Mouse (Mus musculus) lung, adult 18-20 months (tissue): ENCODE results near the gene Emd.
"Not testable (repeated sequence)": the region's sequence is repeated elsewhere in the genome, so short reads cannot be mapped to it uniquely, and the experiment has no call there.

Experiments
- DNase-seq, 2 experiments: peaks; one replicate each; pipeline ENCODE4 v3.0.0; 2022; ENCODE audit warnings: mixed read lengths in 2 of 2

Gene Emd

DNA sequence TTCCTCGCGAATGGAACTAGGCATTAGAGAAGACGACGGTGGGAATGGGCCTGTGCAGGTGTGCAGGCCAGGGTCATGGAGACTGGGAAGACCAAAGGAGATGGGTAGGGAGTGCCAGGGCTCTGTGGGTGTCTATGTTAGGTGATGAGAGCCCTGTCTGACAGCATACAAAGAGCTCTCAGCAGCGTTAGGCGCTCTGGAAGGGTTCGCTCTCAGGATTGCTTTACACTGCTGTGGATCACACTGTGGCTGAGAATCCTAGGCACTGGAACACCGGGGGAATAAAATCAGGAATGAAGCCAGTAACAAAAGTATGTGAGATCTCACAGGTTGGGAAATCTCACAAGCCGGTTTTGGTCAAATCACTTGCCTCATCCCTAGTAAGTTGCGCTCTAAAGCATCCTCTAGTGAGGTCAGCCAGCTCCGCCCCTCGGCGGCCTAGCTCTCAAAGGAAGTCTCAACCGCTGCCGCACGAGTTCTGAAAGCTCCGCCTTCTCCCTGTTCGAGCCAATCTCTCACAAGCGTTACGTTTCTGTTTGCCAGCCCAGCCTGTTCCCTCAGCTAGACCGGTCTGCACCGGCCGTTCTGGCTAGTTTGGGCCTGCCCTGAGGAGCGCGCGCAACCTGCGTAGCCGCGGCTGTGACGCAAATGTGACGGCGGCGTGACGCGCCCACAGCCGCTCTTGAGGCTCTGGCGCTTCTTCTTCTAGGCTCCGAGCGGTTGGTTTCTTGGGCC is at the start of gene Emd:
TSS of gene Emd (plus strand) at position 535 of the 735 bp plus-strand sequence.
- DNase-seq = peak; percentile 94 to 96

DNA sequence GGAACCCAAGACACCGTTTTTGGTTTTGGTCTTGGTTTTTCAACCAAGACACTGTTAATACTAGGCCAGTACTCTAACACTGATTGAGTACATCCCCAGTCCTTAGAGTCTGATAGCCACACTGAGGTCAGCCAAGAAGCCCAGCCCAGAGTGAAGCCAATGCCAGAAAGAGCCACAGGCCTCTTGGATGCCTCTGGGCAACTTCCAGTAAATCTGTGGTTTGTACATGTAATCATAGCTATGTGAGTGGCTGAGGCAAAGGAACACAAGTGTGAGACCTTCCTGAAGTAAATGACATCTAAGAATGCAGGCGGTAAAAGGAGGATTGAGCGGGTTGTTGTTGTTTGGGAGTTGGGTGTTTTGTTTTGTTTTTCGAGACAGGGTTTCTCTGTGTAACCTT is 36.0 kb upstream of the Emd start:
- DNase-seq = no peak

DNA sequence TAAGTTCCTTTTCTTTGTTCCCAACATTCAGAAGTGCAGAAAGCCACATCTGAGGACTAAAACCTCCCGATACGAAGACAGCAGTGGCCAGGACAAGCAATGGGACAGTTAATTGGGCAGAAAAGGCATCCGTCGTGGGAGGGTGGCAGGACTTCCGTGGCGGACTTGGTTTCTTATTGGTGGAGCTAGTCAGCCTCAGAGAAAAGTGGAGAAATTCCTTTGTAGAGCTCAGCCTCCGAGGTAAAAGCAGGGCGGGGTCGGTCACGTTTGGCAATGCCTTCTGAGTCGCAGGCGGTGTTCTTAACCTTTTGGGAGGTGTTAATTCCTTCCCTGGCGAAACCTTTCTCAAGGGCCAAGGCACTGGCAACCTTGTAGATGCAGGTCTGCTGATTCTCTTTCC is 35.0 kb upstream of the Emd start:
- DNase-seq = peak; percentile 30 to 52

DNA sequence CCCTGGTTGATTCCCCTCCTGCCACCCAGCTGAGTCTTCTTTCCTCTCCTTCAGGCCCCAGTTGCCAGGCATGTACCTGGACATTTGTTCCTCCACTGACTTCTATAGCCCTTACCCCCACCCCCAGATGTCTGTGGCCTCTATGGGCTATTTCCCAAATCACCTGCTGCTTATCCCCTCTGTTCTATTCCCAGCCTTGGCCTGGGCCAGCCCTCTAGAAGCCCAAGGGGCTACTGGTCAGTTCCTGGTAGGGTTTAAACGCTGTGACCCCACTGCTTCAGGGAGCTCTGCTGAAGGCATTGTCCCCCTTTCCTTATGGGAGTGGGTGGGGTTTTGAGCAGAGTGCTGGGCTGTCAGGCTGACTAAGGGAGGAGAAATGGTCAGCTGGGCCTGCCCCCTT is 34.4 kb upstream of the Emd start:
- DNase-seq = not testable (repeated sequence)

DNA sequence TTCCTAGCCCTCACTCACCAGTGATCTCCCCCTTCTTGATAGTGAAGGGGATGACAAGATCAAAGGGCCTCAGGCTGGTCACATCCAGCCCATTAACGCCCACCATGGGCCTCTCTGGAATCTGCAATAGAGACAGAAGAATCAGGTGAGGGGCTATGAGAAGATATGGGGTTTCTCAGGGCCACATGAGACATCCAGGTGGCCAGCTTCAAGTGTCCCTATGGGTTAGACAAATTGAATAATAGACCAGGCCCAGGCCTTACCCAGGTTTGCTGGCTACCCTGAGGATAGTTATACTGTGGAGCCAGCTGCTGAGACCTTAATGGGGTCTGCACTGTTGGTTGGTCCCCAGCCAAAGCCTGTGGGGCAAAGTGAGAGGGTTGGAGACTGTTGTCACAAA is 24.4 kb upstream of the Emd start:
- DNase-seq = no peak

DNA sequence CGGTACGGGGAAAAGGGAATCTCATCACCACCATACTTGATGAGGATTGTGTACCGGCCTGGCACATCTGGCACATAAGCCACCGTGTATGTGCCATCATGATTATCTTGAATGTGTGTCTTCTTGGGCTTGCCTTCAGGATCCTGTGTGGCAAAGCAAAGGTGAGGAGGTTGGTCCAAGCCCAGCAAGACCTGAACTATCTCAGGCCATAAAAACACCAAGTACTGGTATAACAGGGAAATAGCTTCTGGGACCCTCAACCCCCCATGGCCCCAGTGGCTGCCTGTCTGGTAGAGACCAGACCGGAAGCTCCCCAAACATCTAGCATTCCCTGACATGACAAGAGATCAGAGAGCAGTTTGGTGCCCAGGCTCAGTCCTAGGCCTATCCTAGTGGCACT is 21.3 kb upstream of the Emd start:
- DNase-seq = no peak

DNA sequence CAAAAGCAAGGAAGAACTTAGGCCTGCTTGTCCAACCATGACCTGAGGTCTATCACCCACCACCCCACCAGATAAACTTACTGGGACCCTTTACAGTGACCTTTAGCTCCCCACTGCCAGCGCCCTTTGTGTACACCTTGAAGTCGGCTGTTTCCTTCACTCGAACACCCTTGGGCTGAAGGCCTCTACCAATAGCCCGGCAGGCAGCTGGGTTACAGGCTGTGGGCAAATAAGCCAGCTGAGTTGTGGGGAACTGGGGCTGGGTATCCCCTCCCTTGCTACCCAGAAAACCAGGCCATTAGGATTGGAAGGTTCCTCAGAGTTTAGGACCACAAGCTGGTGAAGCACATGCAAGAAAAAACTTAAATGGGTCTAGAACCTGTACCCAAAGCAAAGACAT is 14.2 kb upstream of the Emd start:
- DNase-seq = no peak

DNA sequence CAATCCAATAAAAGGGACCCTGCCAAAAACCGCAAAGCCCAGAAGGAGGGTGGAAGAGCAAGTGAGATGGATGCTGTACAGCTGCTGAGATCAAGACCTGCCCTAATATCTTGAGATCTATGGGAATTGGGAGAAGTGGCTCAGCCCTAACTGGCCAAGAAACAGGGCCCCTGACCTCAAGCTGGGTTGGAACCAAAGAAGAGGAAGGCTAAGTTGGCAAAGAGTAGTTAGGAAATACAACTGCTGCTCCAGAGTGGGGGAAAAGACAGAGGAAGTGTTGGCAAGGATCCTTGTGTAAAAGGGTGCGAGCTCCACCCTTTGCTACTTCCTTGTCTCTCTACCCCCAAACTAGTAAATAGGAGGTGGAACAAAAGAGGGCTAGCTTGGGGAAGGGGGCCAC is 11.1 kb upstream of the Emd start:
- DNase-seq = peak; percentile 52 to 58

DNA sequence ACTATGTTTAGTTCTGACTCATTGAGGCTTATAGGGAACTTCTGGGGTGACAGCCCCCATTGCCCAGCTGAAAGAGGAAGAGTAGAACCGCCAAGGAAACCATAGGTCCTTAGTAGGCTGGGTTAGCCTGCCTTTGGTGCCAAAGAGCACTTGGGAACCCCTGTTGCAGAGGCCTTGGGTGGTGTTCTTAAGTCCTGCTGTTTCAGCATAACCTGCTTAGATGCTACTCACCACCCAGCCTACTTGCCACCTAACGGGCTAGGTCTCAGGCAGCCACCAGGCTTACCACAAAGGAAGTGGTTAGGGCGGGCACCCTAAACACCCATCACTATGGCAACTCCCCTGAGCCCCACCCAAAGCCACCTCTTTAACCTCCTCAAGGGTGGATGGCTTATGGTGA is 10.7 kb upstream of the Emd start:
- DNase-seq = peak; percentile 66 to 70

DNA sequence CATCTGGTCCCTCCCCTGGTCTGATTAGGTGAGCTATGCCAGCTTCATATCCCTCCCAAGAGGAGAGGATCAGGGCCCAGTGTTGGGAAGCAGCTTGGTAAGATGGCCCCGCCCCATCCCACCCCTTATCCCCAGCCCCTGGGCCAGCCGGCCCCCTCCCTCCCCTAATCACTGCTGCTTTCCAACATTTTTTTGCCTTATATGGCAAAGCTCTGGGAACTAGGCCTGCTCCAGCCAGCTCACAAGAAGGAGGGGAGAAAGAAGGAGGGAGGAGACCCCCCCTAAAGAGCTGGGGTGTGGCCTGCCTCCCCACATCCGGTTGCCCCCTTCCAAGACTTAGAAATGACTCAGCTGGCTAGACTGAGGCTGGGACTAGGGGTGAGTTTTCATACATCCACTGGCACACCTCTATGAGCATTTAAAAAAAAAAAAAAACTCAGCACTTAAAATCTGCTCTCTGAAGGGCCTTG is 9.8 kb upstream of the Emd start:
- DNase-seq = peak; percentile 71 to 73

DNA sequence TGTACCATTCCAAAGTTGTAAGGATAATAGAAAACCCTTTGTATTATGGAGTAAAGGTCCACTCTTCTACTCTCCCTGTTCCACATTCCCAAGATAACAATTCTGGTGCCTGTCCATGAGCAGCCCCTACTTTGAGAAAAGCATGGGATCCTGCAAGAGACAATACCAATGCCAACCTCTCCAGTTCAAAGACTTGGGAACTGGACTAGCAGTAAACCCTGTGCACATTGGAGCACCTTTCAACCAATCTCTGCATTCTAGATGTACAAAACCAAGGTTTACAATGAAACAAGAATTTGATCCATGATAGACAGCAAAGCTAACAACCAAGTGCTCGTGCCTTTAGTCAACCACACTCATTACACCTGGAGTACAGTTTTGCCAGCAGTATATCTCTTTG is 9.4 kb upstream of the Emd start:
- no peak for DNase-seq

DNA sequence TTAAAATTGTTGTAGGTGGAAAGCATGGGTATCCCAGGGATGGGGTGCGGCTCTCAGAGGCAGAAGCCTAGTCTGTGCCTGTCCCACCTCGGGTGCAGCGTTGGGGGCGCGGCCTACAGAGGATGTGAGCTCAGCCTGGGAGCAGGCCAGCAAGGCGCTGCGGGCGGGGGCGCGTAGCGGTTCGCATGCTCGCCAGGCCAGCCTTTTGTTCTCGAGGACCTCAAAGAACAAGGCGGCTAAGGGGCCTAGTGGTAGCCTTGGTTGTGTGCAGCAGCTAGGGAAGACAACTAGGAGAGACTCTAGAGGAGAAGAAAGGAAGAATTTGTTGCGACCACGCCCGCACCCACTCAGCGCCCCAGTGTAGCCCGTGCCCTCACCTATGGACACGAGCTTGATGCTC is 8.8 kb upstream of the Emd start:
- DNase-seq = peak; percentile 84 to 89

DNA sequence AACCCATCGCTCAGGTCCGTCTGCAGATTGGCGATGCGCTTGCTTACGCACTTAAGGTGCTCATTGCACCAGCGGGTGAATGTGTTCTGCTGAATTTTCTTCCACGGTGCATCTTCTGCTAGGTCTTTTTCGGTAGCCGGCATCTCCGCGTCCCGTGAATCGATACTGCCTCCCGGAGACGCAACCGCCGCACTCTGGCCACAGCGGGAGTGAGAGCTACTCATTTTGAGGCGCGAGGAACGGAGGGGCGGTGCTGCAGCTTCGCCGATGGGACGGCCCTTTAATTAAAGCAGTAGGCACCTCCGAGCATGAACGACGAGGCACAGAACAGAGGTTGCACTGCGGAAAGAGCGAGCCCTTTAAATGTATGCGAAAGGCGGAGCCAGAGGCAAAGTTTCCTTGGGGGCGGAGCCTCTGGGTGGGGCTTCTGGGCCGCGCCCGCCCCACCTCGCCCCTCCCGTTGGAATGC is 8.2 kb upstream of the Emd start:
- DNase-seq = peak; percentile 91 to 93

DNA sequence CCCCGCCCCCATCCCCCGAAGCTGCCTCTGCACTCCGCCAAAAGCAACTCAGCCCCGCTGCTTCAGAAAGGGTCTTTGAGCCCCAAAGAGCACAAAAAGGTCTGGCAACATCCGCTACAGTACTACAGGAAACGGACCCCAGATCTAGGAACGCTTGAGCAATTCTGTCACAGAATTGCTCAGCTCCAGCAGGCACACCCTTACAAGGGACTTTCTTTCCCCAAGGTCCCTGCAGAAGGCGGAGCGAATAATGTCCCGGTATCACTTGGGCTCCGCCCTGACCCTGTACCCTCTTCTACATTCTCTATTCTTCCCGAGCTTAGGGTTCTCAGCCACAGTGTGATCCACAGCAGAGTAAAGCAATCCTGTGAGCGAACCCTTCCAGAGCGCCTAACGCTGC is 7.8 kb upstream of the Emd start:
- DNase-seq = peak; percentile 55 to 68

DNA sequence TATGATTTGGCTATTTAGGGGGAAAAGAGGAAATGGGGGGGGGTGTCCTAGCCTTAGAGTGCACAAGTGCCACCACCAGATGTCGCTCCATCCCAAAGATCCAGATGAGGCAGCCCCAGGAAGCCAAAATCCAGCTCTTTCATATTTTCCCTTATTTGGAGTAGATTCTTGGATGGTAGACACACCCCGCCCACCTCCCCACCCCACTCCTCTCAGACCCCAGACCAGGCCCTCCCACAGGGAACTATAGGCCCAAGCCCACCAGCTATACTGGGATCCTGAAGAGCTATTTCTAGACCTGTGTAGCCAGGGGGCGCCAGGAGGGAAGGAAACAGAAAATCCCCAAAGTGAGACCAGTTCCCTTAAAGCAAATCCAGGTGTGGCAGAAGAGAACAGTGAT is 5.8 kb upstream of the Emd start:
- peak; percentile 57 to 70 for DNase-seq

DNA sequence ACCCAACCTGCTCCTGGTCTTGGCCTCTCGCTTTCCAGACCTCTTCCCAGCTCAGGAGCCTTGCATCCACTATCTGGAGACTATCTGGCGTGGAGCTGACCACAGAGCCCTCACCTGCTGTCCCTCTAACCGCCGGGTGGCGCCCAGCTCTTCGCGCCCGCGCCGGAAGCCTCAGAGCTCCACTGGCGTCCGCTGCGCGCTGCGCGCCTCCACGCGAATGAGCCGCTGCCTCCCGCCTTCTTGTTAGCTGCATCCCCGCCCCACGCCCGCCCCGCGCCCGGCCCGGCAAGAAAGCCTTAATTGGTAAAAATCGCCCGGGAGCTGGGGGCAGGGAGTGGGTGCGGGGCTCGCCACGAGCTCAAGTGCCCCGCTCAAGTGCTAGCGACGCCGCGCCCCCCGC is 4.9 kb upstream of the Emd start, which contains the start of gene Flna:
TSS of gene Flna (minus strand) at position 206 of the 400 bp plus-strand sequence.
- DNase-seq = peak; percentile 72 to 77

DNA sequence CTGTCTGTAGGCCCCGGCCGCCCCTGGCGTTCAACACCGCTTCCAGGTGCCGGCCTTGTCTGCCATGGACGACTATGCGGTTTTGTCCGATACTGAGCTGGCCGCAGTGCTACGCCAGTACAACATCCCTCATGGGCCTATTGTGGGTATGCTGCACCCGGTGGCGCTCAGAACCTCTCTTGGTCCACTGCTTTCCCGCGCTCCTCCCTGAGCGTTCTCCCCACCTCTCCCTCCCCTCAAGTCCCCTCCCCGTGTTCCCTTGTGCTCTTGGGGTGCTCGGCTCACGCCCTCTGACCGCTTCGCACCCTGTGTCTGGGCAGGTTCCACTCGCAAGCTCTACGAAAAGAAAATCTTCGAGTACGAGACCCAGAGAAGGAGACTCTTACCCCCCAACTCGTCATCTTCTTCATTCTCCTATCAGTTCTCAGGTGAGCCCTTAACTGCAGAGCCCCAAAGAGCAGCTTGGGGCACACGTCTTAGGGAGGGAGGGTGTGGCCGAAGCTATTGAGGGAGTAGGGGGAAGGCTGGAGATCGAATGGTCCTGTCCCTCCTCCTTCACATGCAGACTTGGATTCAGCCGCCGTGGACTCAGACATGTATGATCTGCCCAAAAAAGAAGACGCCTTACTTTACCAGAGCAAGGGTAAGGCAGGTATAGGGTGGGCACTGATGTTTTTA is 540 bp downstream of the Emd start:
- no peak for DNase-seq

DNA sequence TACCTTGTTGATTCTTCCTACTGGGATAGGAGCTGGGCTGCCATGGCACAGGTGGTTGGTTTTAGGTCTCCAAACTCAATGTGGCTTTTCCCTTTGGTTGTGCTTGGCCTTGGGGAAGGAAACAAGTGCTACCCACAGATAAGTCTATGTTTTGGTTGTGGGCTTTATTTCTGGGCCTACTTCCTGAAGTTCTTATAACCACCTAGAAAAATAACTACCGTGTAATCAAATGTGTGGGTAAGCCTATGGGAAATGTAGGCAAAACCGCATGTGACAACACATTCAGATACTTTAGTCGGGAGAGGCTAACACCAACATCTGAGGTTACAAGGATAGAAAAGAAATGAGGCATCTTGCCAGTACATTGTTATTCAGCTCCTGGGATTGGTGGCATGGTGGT is 3.3 kb downstream of the Emd start:
- DNase-seq = no peak

DNA sequence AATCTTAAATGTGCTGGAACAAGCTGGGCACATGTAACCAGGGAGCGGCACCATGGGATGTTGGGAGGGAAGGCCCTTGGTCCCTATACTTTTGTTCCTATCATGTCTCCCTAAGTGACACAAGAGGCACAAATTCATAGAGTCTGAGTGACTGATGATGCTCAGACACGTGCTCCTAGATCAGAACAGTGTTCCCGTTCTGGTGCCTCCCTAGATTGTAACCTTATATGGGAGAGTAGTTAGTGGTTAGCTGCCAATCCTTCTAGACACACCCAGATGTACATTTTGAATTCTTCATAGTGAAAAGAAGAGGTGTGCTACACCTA is 15.2 kb downstream of the Emd start:
- no peak for DNase-seq

DNA sequence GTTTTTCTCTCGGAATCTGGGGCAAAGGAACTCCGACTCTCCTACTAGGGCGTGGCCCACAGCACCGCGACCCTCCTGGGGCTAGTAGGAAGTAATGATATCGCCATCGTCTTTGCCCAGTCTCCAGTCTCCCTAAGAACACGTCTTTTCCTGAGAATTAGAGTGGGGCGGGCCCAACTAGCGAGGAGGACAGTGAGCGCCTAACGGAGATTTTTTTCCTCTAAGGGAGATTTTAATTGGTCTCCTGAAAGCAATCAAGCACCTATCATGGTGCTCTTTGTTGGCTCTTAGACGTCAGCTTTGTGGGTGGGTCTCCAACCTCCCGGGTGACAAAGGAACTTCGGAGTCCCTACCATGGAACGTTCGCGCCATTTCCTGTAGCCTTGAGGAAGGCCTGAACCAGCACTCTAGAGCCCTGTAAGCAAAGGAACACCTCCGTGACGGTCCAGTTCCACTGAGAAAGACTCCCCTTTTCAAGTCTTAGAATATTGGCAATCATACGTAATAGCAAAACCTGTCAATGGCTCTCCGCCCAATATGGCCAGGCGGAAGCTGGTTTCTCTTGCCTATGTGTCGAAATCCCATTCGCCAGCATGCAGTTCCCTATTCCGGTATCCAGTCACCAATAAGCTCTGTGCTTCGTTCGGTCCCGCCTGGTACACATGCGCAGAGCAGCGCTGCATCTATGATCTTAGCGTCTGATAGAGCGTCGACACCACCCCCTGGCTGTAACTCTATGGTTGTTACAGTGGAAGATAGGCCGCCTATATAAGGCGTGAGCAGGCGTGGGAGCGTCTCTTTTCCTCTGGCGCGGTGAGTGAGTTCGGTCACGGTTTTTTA is 15.8 kb downstream of the Emd start, which contains the start of gene Rpl10:
TSS of gene Rpl10 (plus strand) at position 751 of the 840 bp plus-strand sequence.
- DNase-seq = peak; percentile 95

DNA sequence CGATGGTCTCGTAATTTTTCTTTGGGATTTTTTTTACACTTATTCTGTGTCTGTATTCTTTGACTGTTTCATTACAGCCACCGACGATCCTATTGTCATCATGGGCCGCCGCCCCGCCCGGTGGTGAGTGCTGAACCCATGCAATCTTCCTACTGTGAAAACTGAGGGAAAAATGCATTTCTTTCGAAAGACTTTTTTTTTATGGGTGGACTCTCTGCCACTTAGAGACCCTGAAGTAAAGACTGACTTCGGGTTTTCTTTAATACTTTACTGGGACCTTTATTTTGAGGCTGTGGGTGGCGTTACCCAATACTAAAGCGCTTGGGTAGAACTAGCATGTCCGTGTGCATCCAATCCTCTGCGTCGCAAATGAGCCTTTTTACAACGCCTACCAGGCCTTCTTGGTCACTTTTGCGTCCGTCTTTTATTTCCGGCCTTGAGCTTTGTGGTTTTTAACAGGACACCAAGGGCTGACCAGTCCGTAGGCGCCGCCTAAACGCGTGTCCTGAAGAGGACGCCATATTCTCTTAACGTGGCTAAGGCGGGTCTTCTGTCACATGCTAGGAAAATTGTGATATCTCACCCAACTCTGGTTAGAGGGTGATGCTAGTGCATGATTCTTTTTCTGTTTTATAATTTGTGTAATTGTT is 16.5 kb downstream of the Emd start:
- DNase-seq = peak; percentile 31 to 51

DNA sequence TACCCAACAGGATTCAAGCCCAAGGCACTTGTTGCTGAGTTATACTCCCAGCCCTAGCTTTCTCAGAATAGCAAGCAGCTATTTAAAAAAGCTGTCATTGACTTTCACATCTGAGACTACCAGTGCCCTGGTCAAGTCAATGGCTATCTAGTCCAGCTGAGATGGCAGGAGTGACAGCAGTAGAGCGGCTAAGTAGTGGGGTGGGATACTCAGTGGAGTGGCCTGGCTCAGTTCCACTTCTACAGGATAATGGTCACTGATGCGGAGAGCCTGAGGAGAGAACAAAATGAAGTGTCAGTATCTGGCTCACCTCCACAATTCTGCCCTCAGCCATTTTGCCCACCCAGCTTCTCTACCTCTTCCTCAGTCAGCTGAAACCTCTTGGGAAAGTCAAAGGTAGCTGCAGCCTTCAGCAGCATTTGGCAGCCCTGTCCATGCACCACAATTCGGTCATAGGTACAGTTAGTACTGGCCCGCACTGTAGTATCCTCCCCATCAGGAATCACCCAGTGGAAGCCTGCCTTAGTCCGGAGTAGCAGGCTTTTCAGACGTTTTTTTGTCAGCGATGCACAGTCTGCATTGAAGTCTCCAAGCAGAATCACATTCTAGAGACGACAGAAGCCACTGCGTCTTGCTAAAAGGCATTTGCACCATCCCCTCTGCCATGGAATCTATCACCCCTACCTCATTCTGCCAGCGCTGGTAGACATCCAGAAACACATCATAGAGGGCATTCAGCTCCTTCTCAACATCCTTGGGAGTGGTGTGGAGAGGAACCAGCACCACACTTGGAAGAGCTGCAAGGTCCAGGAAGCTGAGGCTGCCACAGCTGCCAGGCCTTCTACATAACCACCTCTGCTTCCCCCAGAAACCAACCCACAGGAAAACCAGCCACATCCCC is 19.2 kb downstream of the Emd start:
- DNase-seq = no peak
